Mouse (Mus musculus) neural tube, embryonic 13.5 days (tissue): ENCODE data around the gene C87499. TPM values are rescaled to one million over a fixed set of nuclear protein-coding genes. Genes with fewer than 3 reads are reported as not detected.

ENCODE experiments used
- ATAC-seq: fragments of 200-750 bp; cut with Nextera tagmentation; 2 replicates; pipeline ENCODE4 v1.8.0; 2017; ENCODE audit warnings: low read depth, mild to moderate bottlenecking, moderate TSS enrichment, moderate library complexity
- H3K27ac ChIP-seq: fragments of 300-500 bp; sonication (generic); replicated peaks from 2 replicates; pipeline ENCODE4 v1.5.1; 2015; ENCODE audit warnings: moderate library complexity, mild to moderate bottlenecking, inconsistent platforms
- H3K27me3 ChIP-seq: fragments of 300-500 bp; sonication (generic); 2 replicates; pipeline ENCODE4 v1.6.1; 2015; ENCODE audit warnings: mild to moderate bottlenecking, inconsistent platforms
- H3K36me3 ChIP-seq: fragments of 300-500 bp; sonication (generic); 2 replicates; pipeline ENCODE4 v1.6.1; 2015; ENCODE audit warnings: mild to moderate bottlenecking, inconsistent platforms
- H3K4me1 ChIP-seq: fragments of 300-500 bp; sonication (generic); replicated peaks from 2 replicates; pipeline ENCODE4 v1.6.1; 2015; ENCODE audit warnings: inconsistent platforms
- H3K4me2 ChIP-seq: fragments of 300-500 bp; sonication (generic); 2 replicates; pipeline ENCODE4 v1.6.1; 2015; ENCODE audit warnings: inconsistent platforms, mild to moderate bottlenecking, moderate library complexity
- H3K4me3 ChIP-seq: fragments of 300-500 bp; sonication (generic); 2 replicates; pipeline ENCODE4 v1.5.1; 2015; ENCODE audit warnings: mild to moderate bottlenecking, inconsistent platforms
- H3K9ac ChIP-seq: fragments of 300-500 bp; sonication (generic); 2 replicates; pipeline ENCODE4 v1.6.1; 2015; ENCODE audit warnings: moderate library complexity, mild to moderate bottlenecking, inconsistent platforms
- H3K9me3 ChIP-seq: fragments of 300-500 bp; sonication (generic); 2 replicates; pipeline ENCODE4 v1.6.1; 2016; ENCODE audit warnings: inconsistent platforms
- WGBS: fragments of 180-500 bp; shearing (Covaris S2); methylation state at CpG from one replicate; pipeline ENCODE4 v1.1.7; 2015; 5-methylcytosine and 5-hydroxymethylcytosine counted together
- polyA plus RNA-seq: library from polyadenylated mRNA; unstranded; fragments of >200 nt; fragmentation: Nextera tagmentation; extraction: Ambion mirVana; gene quantifications from 2 replicates; pipeline ENCODE4 v1.2.1, GENCODE M21; 2015

C87499 gene
- polyA plus RNA-seq, 1 experiment from 2014 or later, result not detected

DNA sequence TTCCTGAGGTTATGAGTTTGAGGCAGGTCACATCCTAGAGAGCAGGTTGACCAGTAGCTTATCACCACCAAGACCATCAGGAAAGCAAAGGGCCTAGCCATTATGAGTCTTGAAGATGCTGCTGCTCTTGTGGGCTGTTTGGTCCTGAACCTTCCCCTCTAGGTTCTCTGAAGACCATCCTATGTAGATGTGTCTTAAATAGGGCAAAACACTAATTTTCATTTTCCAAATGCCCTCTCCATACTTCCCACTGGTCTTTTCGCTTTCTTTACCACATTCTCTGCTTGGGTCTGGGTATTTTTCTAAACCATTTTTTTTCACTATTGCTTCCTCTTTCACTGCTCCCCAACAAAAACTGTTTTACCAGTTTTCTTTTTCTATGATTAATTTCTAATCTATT lies 41.9 kb downstream of the C87499 start, which contains the start of gene Ifna9:
Gene Ifna9 (minus strand): TSS at position 101 of the 400 bp plus-strand sequence.
- Histone ChIP-seq H3K4me2 (no peak within 1 kb of the TSS), H3K36me3 (no peaks in the 10 kb centered on the region), H3K27me3 (no peaks in the 10 kb centered on the region), H3K4me3 (no peak within 1 kb of the TSS), H3K27ac (no peak within 1 kb of the TSS), H3K9ac (no peak within 1 kb of the TSS), H3K4me1 (no peaks in the 10 kb centered on the region), H3K9me3 (no peaks in the 10 kb centered on the region)
- ATAC-seq, result no peak
- WGBS, result 75% methylated on average over 1 of the region's 1 CpGs

Other genes starting within 250 kb of the C87499 start
- 4.3 and 5.2 TPM in 2 replicates for gene Hacd4, start 195.5 kb downstream of the C87499 start, polyA plus RNA-seq
- not detected in 2 replicates for gene Ifnb1, start 111.6 kb downstream of the C87499 start, polyA plus RNA-seq
- not detected in 2 replicates for gene Ifna15, start 76.2 kb downstream of the C87499 start, polyA plus RNA-seq
- not detected in 2 replicates for gene Ifna14, start 62.6 kb downstream of the C87499 start, polyA plus RNA-seq
- not detected in 2 replicates for gene Ifna9, start 42.0 kb downstream of the C87499 start, polyA plus RNA-seq
- gene Ifna12, start 31.0 kb downstream of the C87499 start, polyA plus RNA-seq, result not detected in 2 replicates
- not detected in 2 replicates for gene Ifna13, start 10.0 kb upstream of the C87499 start, polyA plus RNA-seq
- not detected in 2 replicates for gene Ifna16, start 42.5 kb upstream of the C87499 start, polyA plus RNA-seq
- not detected in 2 replicates for gene Ifna2, start 49.5 kb upstream of the C87499 start, polyA plus RNA-seq
- not detected in 2 replicates for gene Ifnab, start 56.9 kb upstream of the C87499 start, polyA plus RNA-seq
- gene Gm26566, start 87.4 kb upstream of the C87499 start, polyA plus RNA-seq, result 1.3 and 1.5 TPM in 2 replicates
- 126 and 128 TPM in 2 replicates for gene Klhl9, start 88.1 kb upstream of the C87499 start, polyA plus RNA-seq
- gene Gm13271, start 120.5 kb upstream of the C87499 start, polyA plus RNA-seq, result not detected in 2 replicates
- not detected in 2 replicates for gene Gm13283, start 125.7 kb upstream of the C87499 start, polyA plus RNA-seq
- gene Gm13290, start 139.4 kb upstream of the C87499 start, polyA plus RNA-seq, result not detected in 2 replicates
- not detected in 2 replicates for gene Gm13289, start 142.5 kb upstream of the C87499 start, polyA plus RNA-seq
- not detected in 2 replicates for gene Gm13272, start 145.4 kb upstream of the C87499 start, polyA plus RNA-seq
- not detected in 2 replicates for gene Ifnz, start 147.7 kb upstream of the C87499 start, polyA plus RNA-seq
- not detected in 2 replicates for gene Gm13276, start 151.3 kb upstream of the C87499 start, polyA plus RNA-seq
- not detected in 2 replicates for gene Gm13277, start 154.2 kb upstream of the C87499 start, polyA plus RNA-seq
- gene Gm13278, start 157.1 kb upstream of the C87499 start, polyA plus RNA-seq, result not detected in 2 replicates
- gene Gm13275, start 160.1 kb upstream of the C87499 start, polyA plus RNA-seq, result not detected in 2 replicates
- not detected in 2 replicates for gene Gm13279, start 163.0 kb upstream of the C87499 start, polyA plus RNA-seq
- gene Gm13285, start 165.3 kb upstream of the C87499 start, polyA plus RNA-seq, result 0.32 TPM in 1 of 2 replicates, not detected in the other
- gene Gm13287, start 168.8 kb upstream of the C87499 start, polyA plus RNA-seq, result not detected in 2 replicates
- gene Gm13288, start 171.1 kb upstream of the C87499 start, polyA plus RNA-seq, result not detected in 2 replicates
- not detected in 2 replicates for gene Ifna7, start 181.8 kb upstream of the C87499 start, polyA plus RNA-seq
- not detected in 2 replicates for gene Ifna11, start 185.5 kb upstream of the C87499 start, polyA plus RNA-seq
- gene Ifna6, start 193.0 kb upstream of the C87499 start, polyA plus RNA-seq, result not detected in 2 replicates
- gene Ifna5, start 201.1 kb upstream of the C87499 start, polyA plus RNA-seq, result not detected in 2 replicates
- gene Ifna4, start 207.4 kb upstream of the C87499 start, polyA plus RNA-seq, result not detected in 2 replicates
- not detected in 2 replicates for gene Ifna1, start 215.7 kb upstream of the C87499 start, polyA plus RNA-seq
- not detected in 2 replicates for gene Ifne, start 245.8 kb upstream of the C87499 start, polyA plus RNA-seq